Mouse (Mus musculus) effector memory CD4-positive, alpha-beta T cell, adult 7 months (primary cell): ENCODE measurements around the gene Zfp787. TPM values are rescaled to one million over a fixed set of nuclear protein-coding genes. Genes with fewer than 3 reads are reported as not detected.

ENCODE experiments used
- polyA plus RNA-seq: library from polyadenylated mRNA; unstranded; fragments of 100-300 nt; shearing (Covaris generic); gene quantifications from one replicate; pipeline ENCODE4 v1.2.1, GENCODE M21; 2017

Zfp787 gene
- 26.5 TPM for polyA plus RNA-seq

GRCm38 (mm10) chr7:6155901-6156411, at the start of gene Zfp787:
Zfp787 (minus strand) TSS chr7:6155997.

GRCm38 (mm10) chr7:6196790-6197189, 41.0 kb upstream of the Zfp787 start, which contains the start of gene Galp:
Galp (plus strand) TSS chr7:6197090.

GRCm38 (mm10) chr7:6172006-6172649, 16.3 kb upstream of the Zfp787 start, which contains the start of gene Zfp444:
Zfp444 (plus strand) TSS chr7:6172226.

Other genes with a start within 250 kb of the Zfp787 start
- gene Vmn1r65, start 145.0 kb downstream of the Zfp787 start, polyA plus RNA-seq = not detected
- gene Nlrp4c, start 110.8 kb downstream of the Zfp787 start, polyA plus RNA-seq = not detected
- 29.0 TPM for gene Zfp444, start 16.2 kb upstream of the Zfp787 start, polyA plus RNA-seq
- not detected for gene Galp, start 41.1 kb upstream of the Zfp787 start, polyA plus RNA-seq
- 0.35 TPM for gene Zscan5b, start 66.3 kb upstream of the Zfp787 start, polyA plus RNA-seq
- gene Epp13, start 96.7 kb upstream of the Zfp787 start, polyA plus RNA-seq = not detected
- 8.4 TPM for gene Zfp667, start 130.6 kb upstream of the Zfp787 start, polyA plus RNA-seq
- gene Zfp583, start 175.3 kb upstream of the Zfp787 start, polyA plus RNA-seq = 0.22 TPM
- 0.89 TPM for gene Gm3854, start 187.8 kb upstream of the Zfp787 start, polyA plus RNA-seq
- 1.9 TPM for gene Zfp78, start 207.3 kb upstream of the Zfp787 start, polyA plus RNA-seq
- gene Zfp28, start 227.3 kb upstream of the Zfp787 start, polyA plus RNA-seq = 5.9 TPM
- gene Smim17, start 242.7 kb upstream of the Zfp787 start, polyA plus RNA-seq = 0.61 TPM